In the genomic region with DNA sequence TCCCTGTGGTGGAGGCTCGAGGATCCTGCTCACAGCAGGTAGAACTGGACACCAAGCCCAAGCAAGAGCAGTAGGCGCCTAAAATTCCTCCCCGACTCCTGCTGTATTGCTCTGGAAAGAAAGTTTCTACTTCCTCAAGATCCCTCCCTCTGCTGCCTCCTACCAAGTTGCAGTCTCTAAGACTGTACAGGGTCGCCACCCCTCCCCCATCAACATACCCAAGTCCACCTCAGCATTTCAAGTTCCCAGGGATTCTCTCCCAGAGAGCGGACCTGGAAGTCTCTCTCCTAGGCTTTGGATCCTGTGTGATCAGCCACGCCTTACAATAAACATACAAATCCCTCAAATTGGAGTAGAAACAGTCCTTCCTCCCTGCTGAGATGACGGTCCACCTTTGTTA, we compare ENCODE assay signal across 19 mouse cellular contexts. TPM values are rescaled to one million over a fixed set of nuclear protein-coding genes. Genes with fewer than 3 reads are reported as not detected.
DNase-seq lines count a peak whose midpoint lies in the region; ATAC-seq and TF ChIP-seq lines count a peak whose summit lies in the region.
"Had no signal": no experiment of that assay in that cellular context is flagged by ENCODE, and none has a peak within 500 bp of the region (broad histone marks: within the 10 kb centered on the region; RNA-seq: fewer than 3 reads in every experiment).

A gene (minus strand): TSS at position 5 of the 400 bp plus-strand sequence.

- in situ Hi-C loops in ES-E14 (cut with MboI; ENCODE audit: low sequenced_read_pairs in 2 of 2, unreplicated experiment in 2 of 2), result loop anchor here in 1 of 2 experiments (5.0 to 25.0 kb wide), 3 partner anchors 535 to 785 kb away; no protein-coding TSS in a partner anchor

- ATAC-seq in heart, embryonic 12.5 days (ENCODE audit: insufficient number of reproducible peaks, low FRiP score), result no peak
- no peak for ATAC-seq in kidney, embryonic 16.5 days (ENCODE audit: low FRiP score, low TSS enrichment)
- 0 out of 2 replicates have a peak, but pooled peaks have one; percentile 18 for ATAC-seq in granulocyte monocyte progenitor cell, adult 5-6 weeks (replicated peaks; ENCODE audit: poor library complexity, severe bottlenecking)
- ATAC-seq in CD4-positive, CD25-positive, alpha-beta regulatory T cell, adult 4 months, result no peak
- ATAC-seq in forebrain, postnatal 0 days, result no peak
- ATAC-seq: midbrain, embryonic 15.5 days had no signal

- no peak within 1 kb of the TSS for H3K9ac ChIP-seq in heart, embryonic 12.5 days
- H3K9ac ChIP-seq in kidney, embryonic 16.5 days (replicated peaks; ENCODE audit: low read length), result no peak within 1 kb of the TSS
- no peak within 1 kb of the TSS for H3K9ac ChIP-seq in ES-E14 (ENCODE audit: insufficient read depth, low read depth, low read length, poor library complexity, severe bottlenecking)
- no peak within 1 kb of the TSS for H3K9ac ChIP-seq in forebrain, postnatal 0 days
- H3K9ac ChIP-seq: midbrain, embryonic 15.5 days had no signal

- intact Hi-C loops in heart, postnatal 10 days (cut with DNase I), result loop anchor here (5.0 kb wide), 3 partner anchors 70 to 575 kb away; no protein-coding TSS in a partner anchor

- 16% methylated on average over 7 of the region's 7 CpGs for WGBS in heart, embryonic 12.5 days
- WGBS in kidney, embryonic 16.5 days, result 22% methylated on average over 7 of the region's 7 CpGs
- 20% methylated on average over 7 of the region's 7 CpGs for WGBS in forebrain, postnatal 0 days

- 0 out of 2 replicates have a peak, but pooled peaks cover 4% of the 10 kb centered on the region for H3K27me3 ChIP-seq in heart, embryonic 12.5 days (replicated peaks)
- peaks cover 2% of the 10 kb centered on the region; the same call in 1 of the 2 replicates for H3K27me3 ChIP-seq in kidney, embryonic 16.5 days (ENCODE audit: insufficient read depth, low read length)
- H3K27me3 ChIP-seq in forebrain, postnatal 0 days (ENCODE audit: insufficient read depth, low read length), result no peaks in the 10 kb centered on the region; the same call in 1 of the 2 replicates

- H3K9me3 ChIP-seq in heart, embryonic 12.5 days (replicated peaks), result no peaks in the 10 kb centered on the region
- no peaks in the 10 kb centered on the region for H3K9me3 ChIP-seq in kidney, embryonic 16.5 days (ENCODE audit: low read length)
- no peaks in the 10 kb centered on the region for H3K9me3 ChIP-seq in ES-E14 (ENCODE audit: control insufficient read depth, insufficient read depth, low read depth, low read length)
- no peaks in the 10 kb centered on the region for H3K9me3 ChIP-seq in forebrain, postnatal 0 days (ENCODE audit: low read length)
- H3K9me3 ChIP-seq: forebrain, embryonic 10.5 days; midbrain, embryonic 15.5 days had no signal

- no peak within 1 kb of the TSS for H3K27ac ChIP-seq in heart, embryonic 12.5 days (ENCODE audit: poor library complexity, severe bottlenecking)
- H3K27ac ChIP-seq in kidney, embryonic 16.5 days (ENCODE audit: low read length), result no peak within 1 kb of the TSS
- peak within 1 kb of the TSS; percentile 2; the same call in 1 of the 2 replicates for H3K27ac ChIP-seq in ES-E14 (ENCODE audit: insufficient read depth, low read depth, low read length, poor library complexity, severe bottlenecking)
- no peak within 1 kb of the TSS for H3K27ac ChIP-seq in forebrain, postnatal 0 days (ENCODE audit: low read depth, low read length)
- H3K27ac ChIP-seq: forebrain, embryonic 10.5 days; kidney, postnatal 0 days; midbrain, embryonic 15.5 days had no signal

- H3K4me2 ChIP-seq in heart, embryonic 12.5 days, result peak within 1 kb of the TSS; percentile 43
- H3K4me2 ChIP-seq in kidney, embryonic 16.5 days (replicated peaks; ENCODE audit: low read depth, low read length), result peak within 1 kb of the TSS; percentile 12; the same call in 1 of the 2 replicates
- H3K4me2 ChIP-seq in forebrain, postnatal 0 days (ENCODE audit: low read depth), result no peak within 1 kb of the TSS
- H3K4me2 ChIP-seq: midbrain, embryonic 15.5 days had no signal

- no peak for TF ChIP-seq CTCF in forebrain, postnatal 0 days (IDR thresholded peaks at IDR 0.05; ENCODE audit: low read depth)

- no peaks in the 10 kb centered on the region for H3K36me3 ChIP-seq in heart, embryonic 12.5 days
- H3K36me3 ChIP-seq in kidney, embryonic 16.5 days (ENCODE audit: insufficient read depth, low read length), result no peaks in the 10 kb centered on the region
- no peaks in the 10 kb centered on the region for H3K36me3 ChIP-seq in ES-E14 (ENCODE audit: control insufficient read depth, insufficient read depth, low read length, poor library complexity, severe bottlenecking)
- H3K36me3 ChIP-seq in forebrain, postnatal 0 days (ENCODE audit: insufficient read depth), result no peaks in the 10 kb centered on the region
- H3K36me3 ChIP-seq: forebrain, embryonic 10.5 days; midbrain, embryonic 15.5 days had no signal

- no peak within 1 kb of the TSS for H3K4me3 ChIP-seq in heart, embryonic 12.5 days
- H3K4me3 ChIP-seq in kidney, embryonic 16.5 days (ENCODE audit: low read length), result no peak within 1 kb of the TSS
- no peak within 1 kb of the TSS for H3K4me3 ChIP-seq in ES-E14 (ENCODE audit: insufficient read depth in 1 of 2, low read depth in 1 of 2, low read length in 2 of 2, poor library complexity in 1 of 2, severe bottlenecking in 1 of 2)
- H3K4me3 ChIP-seq in forebrain, postnatal 0 days (ENCODE audit: low read depth, low read length), result no peak within 1 kb of the TSS
- H3K4me3 ChIP-seq: forebrain, embryonic 10.5 days; midbrain, embryonic 15.5 days had no signal

- no peaks in the 10 kb centered on the region; the same call in 1 of the 2 replicates for H3K4me1 ChIP-seq in heart, embryonic 12.5 days (replicated peaks)
- no peaks in the 10 kb centered on the region for H3K4me1 ChIP-seq in kidney, embryonic 16.5 days (ENCODE audit: insufficient read depth, low read length)
- no peaks in the 10 kb centered on the region for H3K4me1 ChIP-seq in ES-E14 (ENCODE audit: control insufficient read depth in 2 of 2, insufficient read depth in 2 of 2, low read length in 2 of 2, poor library complexity in 1 of 2)
- H3K4me1 ChIP-seq in forebrain, postnatal 0 days (ENCODE audit: insufficient read depth), result no peaks in the 10 kb centered on the region
- H3K4me1 ChIP-seq: midbrain, embryonic 15.5 days had no signal

- no peak for DNase-seq in heart, postnatal 10 days
- DNase-seq in kidney, adult 11 months, result no peak
- no peak for DNase-seq in ES-E14 (ENCODE audit: low read depth, low spot score)
- no peak for DNase-seq in forebrain, postnatal 0 days
- DNase-seq: adrenal gland, postnatal 10 days; cerebellum, adult 8-10 months; heart, adult 11 months; left cerebral cortex, postnatal 4 days; lung, adult 18-20 months had no signal

TF ChIP-seq in ES-E14, 5 proteins besides CTCF, POLR2A, EP300 and RAD21:
- no peak for TF ChIP-seq MAFK (IDR thresholded peaks at IDR 0.05; ENCODE audit: insufficient read depth, low read depth, low read length)
- no peak for TF ChIP-seq CHD2 (IDR thresholded peaks at IDR 0.05; ENCODE audit: low read depth, low read length)
- no peak for TF ChIP-seq ZC3H11A (IDR thresholded peaks at IDR 0.05; ENCODE audit: borderline replicate concordance, low read depth, low read length)
- TF ChIP-seq ZNF384 (IDR thresholded peaks at IDR 0.05; ENCODE audit: low read depth, low read length), result no peak
- no peak for TF ChIP-seq HCFC1 (IDR thresholded peaks at IDR 0.05; ENCODE audit: borderline replicate concordance, insufficient read depth, low read length)
TF ChIP-seq in ES-E14: peak in this region for 0.

RNA-seq across cellular contexts. Expression of the gene that starts here (rescaled TPM):
- not detected in 2 replicates for polyA plus RNA-seq in heart, embryonic 12.5 days (2016; fragmentation: Nextera tagmentation; extraction: Ambion mirVana)
- under 1 TPM; 0.26 to 0.37 TPM for total RNA-seq in heart, postnatal 10 days (2021)
- polyA plus RNA-seq in kidney, embryonic 16.5 days (2015; fragmentation: Nextera tagmentation; extraction: Ambion mirVana), result not detected in 2 replicates
- not detected in 2 replicates for total RNA-seq in ES-E14 (2012; rRNA removed)
- not detected in 2 replicates for total RNA-seq in granulocyte monocyte progenitor cell, adult 5-6 weeks (2014; fragmentation: Nextera tagmentation)
- not detected in 2 replicates for total RNA-seq in granulocyte monocyte progenitor cell, adult 5-6 weeks (2017)
- polyA plus RNA-seq in CD4-positive, CD25-positive, alpha-beta regulatory T cell, adult 4 months (2017; shearing (Covaris generic)), result not detected
- not detected in 2 replicates for total RNA-seq in forebrain, postnatal 0 days (2014; rRNA removed)
- not detected in 2 replicates for polyA plus RNA-seq in forebrain, postnatal 0 days (2015; fragmentation: Nextera tagmentation; extraction: Ambion mirVana)
- total RNA-seq: adrenal gland, postnatal 10 days; layer of hippocampus, postnatal 10 days; left cerebral cortex, postnatal 4 days had no signal
- polyA plus RNA-seq: forebrain, embryonic 10.5 days; kidney, postnatal 0 days; neural tube, embryonic 11.5 days; spleen, adult 2 months had no signal

Comparison
In these comparisons a context has a peak if more than half of its experiments do, and no peak if none do; other contexts are left out.
1. Peak in ATAC-seq in granulocyte monocyte progenitor cell, adult 5-6 weeks; RNA of the gene not detected or under 1 TPM.